Mouse (Mus musculus) adrenal gland, adult 8-10 months (tissue): Measurements from ENCODE around the gene Tef. TPM values are rescaled to one million over a fixed set of nuclear protein-coding genes. Genes with fewer than 3 reads are reported as not detected.

Experiments
- DNase-seq: peaks from one replicate; pipeline ENCODE4 v3.0.0; 2022
- total RNA-seq, 4 experiments: library from RNA; stranded (reverse); gene quantifications; 2 replicates each; pipeline ENCODE4 v1.2.4; 2022

Gene Tef
- total RNA-seq, 4 experiments from 2014 or later = 93.1 to 190 (median 160) TPM

DNA sequence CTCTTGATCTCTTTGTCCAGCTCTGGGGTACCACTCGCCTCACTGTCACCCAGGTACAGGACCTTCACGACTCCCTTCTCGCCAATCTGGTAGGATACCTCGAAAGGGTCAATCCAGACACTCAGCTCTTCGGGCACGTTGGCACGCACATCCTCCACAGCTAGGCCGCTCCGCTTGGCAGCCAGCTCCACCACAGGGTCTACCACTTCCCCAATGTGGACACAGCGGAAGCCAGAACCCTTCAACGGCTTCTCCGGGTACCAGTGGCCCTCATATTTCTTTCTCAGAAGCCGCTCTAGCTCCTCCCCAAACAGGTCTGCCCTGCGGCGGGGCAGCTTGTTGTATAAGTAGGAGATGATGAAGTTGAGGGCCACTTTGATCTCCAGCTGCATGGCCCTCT lies 49.2 kb downstream of the Tef start:
- DNase-seq = no peak

DNA sequence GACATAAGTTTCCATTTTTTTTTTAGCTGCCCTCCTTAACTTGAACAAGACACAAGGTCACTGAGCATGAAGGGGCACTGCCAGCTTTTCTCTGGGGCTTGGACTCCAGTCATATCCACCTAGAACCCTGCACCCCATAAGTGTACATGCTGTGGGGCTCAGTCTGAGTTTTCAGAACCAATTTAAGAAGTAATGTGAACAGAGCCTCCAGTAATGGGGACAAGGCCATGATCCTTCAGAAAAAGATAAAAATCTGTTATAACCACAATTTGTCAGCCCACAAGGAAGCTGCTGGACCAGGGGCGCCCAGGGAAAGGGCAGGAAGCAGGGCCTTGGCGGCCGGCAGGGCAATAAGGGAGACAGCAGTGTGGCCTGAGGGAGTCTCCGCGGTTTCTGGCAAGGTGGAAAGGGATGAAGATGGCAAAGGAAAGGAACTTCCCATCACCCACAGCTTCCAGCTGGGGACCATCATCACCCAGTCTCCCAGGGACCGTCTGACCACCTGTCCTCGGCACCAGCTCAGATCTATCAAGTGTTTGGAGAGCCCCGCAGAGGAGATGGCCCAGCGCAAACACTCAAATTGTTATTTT lies 50.3 kb downstream of the Tef start:
- peak; percentile 65 for DNase-seq

DNA sequence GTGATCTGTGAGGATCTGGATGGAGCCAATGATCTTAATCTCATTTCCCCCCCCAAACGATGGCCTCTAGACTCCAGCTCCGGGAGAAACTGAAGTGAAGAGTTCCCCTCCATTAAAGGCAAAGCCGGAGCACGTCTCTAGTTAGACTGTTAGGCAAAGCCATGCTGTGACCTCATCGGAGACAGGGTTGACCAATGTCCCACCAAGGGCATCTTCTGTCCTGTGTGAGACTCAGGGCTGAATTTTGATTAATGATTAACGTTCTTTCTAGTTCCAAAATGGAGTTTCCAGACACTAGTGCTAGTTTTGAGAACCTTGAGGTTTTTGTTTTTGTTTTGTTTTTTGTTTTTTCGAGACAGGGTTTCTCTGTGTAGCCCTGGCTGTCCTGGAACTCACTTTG lies 50.9 kb downstream of the Tef start:
- peak; percentile 65 for DNase-seq

DNA sequence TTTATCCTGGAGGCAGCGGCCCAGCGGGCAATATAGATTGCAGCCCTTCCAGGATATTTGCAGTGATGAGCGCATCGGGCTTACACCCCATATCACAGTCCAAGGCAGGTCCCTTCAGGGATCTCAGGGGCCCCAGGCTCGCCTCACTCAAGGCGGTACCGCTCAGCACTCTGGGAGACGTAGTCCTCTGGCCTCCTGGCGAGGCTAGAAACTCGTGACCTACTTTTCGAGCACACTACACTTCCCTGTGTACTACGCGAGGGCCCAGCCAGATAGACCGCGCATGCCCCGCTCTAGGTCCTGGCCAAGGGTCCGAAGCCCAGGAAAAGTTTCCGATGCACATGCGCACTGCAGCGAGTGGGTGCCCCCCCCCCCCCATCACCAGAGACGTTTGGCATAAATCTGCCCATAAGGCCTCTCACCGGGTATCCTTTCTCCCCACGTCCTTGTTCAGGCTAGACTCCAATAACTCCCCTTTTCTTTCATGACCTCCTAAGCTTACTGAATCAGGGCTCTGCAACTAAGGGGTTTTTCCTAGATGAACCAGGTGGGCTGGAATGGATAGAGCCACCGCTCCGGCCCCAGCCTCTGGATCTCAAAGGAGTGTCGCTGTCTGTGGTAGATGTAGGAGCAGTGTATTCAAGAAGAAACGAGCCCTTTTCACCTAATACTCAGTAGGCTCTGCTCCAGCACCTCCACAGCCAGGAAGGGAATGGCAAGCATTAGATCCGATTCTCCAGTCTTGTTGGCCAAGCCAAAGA lies 54.0 kb downstream of the Tef start:
- DNase-seq = peak; percentile 89

DNA sequence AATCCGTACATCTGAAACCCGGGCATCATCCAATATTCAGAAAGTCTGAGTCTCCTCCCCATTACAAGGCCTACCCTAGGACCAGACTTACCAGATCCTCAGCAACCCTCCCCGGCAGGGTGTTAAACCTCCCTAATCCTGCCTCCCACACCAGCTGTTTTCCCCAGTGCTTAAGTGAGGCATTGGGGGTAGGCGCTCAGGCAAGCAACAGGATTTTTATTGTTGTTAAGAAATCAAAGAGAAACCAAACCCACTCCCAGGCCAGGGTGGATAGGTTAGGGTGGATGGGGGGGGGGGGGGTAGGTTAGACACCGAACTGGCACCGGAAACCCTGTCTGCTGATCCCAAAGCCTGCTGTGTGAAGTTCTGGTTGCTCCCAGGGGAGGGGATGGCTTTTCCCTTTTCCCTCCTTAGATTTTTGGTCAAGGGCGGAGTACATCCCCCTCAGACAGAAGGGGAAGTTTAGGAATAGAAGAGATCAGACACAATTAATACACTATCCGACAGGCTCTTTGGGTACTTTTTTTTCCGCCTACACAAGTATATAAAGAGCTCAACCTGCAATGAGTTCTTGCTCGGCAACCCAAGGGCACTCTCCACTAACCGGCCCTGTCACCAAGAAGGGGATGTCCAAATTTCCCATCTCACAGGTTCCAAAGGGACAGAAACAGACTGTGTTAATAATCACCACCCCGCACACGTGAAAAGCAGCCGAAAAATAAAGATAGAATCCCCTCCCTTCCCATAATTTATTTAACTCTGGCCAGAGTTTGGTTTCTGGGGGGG lies 54.9 kb downstream of the Tef start:
- no peak for DNase-seq

DNA sequence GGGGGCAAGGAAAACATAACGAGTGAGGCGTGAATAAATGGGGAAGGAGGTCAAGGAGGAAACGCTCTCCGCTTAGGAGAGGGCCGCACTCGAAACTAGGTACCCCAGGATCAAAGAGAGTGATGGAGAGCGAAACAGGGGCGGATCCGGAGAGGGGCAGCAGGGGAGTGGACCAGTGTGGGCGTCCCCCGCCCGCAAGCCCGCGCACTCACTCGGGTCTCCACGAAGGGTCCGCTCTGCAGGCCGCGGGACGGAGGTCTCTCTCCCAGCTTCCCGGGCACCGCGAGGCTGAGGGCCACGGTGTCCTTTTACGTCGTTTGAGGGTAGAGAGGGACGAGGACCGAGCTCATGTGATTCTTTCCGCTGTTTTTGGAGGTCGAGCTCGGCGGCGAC lies 55.5 kb downstream of the Tef start:
- DNase-seq = peak; percentile 54

DNA sequence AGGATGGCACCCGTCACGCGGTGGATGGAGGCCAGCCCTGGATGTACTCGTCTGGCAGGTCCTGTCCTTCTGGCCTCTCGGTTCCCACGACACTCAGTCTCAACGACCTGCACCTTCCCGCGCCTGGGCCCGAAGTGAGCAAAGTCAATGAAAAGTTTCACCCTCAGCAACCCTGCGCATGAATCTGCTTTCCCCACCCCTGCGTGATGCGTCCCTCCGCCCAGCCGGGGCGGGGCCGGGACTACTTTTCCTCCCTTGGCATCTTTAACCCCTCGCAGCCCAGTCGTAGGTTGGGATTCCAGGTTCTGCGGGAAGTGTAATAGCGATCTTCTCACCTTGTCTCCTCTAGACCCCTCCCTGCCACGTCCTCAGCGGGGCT lies 55.9 kb downstream of the Tef start:
- peak; percentile 91 for DNase-seq

DNA sequence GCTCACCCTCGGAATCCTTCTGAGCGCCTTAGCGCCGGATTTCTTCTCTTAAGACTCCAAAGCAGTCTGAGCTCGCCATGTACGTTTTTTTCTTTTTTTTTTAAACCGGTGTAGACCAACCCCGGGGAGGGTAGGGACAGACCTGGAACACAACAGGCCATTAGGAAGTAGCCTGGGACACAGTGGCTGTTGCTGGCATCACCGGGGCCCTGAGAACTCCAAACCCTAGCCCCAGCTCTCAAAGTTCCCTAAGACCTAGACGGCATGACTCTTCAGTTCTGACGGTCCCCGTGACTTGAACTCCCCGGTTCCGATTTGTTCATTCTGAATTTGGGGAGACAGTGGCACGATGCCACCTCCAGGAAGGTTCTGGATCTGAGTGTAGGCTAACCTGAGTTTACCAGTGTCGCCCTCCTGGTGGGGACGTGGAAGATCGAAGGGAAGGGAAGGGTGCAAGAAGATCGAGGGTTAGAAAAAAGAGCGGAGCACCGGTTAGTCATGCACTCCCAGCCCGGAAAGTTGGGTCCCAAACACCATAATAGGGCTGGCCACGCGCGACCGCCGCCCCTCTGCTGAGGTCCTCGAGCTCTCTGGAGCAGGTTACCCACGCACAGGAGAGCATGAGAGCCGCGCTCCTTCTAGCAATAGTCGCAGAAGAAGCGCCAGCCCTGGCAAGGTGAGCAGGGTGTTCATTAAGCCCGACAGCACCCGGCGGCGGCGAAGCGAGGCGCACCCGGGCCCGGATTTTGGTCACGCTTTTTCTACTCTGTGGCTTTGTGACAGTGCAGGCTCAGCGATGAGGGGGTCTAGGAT lies 56.5 kb downstream of the Tef start, which contains the start of gene Tob2:
Gene Tob2 (minus strand): TSS at position 280 of the 813 bp plus-strand sequence.
- peak; percentile 77 for DNase-seq

DNA sequence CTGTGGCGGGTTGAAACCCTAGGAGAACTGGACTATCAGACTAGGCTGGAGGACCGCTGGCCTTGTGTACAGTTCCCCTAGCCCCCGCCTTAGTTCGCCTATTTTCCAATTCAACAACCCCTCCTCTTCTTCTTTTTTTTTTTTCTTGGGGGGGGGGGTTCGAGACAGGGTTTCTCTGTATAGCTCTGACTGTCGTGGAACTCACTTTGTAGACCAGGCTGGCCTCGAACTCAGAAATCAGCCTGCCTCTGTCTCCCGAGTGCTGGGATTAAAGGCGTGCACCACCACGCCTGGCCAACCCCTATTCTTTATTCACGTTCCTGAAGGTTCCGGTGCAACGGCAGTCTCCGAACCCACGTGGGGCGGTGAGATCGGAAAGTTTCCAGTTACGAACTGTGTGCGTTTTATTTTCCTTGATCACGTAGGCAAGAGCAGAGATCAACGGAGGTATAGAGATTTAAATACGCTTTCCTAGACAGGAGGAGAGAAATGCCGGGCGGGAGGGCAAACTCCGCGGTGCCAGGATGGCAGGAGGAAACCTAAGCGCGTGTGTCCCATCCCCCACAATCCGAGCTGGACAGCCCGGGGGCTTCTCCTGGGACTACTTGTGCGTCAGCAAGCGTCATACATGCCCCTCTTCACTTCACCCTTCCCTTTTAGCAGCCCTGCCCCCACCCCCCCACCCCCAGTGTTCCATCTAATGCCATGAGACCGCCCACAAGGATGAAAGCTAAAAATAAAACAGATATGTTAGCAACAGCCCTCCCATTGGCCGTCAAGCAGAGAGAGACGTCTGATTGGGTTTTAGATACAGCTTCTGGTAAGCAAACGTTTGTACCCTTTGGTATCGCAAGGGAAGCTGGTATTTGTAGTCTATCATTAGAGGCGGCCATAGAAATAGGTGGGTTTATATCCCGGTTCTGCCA lies 57.4 kb downstream of the Tef start:
- peak; percentile 86 for DNase-seq

DNA sequence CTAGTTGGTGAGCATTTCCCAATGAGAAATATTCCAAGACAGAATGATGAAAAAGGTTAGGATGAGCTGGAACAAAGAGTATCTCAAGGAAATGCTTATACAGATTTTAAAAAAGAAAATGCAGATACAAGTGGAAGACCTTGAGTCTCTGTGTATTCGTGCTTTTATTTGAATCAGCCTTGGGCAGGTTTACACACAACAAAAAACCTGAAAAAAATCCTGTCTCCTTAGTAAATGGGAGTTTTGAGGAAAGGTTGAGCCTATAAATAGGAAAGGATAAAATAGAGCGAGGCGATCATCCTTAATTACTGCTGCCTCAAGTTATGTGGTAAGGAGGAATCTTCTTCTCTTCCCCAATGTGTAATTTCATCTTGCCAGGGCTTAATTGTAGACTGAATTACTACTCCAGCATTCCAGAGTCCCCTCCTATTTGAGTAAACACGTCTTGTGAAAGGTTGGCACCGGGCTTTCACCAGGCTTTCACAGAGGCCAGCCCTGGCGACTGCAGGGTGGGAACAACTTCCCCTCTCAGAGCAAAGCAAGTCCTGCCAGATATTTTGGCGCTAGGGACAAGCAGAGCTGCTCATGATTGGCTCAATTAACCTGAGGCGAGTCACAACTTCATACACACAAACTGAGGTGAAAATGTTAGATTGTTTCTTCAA lies 58.4 kb downstream of the Tef start:
- DNase-seq = no peak

DNA sequence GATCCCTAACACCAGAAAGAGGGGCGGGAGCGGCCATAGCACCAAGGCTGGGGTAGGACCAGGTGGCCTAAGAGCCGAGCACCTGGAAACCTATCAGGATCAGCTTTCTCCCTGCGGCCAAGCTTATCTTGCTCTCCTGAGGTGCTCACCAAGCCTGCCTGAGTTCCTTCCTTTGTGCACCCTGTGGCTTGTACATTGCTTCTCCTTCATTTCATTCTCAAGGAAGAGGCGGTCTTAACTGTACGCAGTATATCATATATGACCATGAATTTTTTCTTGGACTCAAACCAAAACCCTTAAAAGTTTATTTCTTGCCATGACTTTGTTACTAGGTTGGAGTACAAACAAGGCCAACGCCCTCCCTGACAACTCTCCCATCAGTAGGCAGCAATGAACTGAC lies 62.0 kb downstream of the Tef start:
- no peak for DNase-seq

DNA sequence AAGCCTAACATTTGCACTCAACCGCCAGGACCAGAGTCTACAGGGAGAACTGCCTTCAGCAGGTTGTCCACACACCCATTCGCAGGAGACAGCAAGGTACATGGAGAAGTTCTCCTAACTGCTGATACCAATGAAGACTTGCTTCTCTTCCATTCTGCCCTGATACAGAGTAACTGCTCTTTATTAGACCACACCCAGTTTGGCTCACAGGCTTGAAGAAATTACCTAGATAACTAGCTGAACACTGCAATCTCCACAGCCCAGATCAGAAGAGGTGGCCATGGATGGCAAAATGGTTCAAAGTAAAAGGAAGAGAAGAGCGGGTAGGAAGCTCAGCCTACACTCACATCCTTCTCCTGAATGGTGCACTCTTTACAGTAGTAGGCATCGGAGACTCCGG lies 67.8 kb downstream of the Tef start:
- DNase-seq = no peak

DNA sequence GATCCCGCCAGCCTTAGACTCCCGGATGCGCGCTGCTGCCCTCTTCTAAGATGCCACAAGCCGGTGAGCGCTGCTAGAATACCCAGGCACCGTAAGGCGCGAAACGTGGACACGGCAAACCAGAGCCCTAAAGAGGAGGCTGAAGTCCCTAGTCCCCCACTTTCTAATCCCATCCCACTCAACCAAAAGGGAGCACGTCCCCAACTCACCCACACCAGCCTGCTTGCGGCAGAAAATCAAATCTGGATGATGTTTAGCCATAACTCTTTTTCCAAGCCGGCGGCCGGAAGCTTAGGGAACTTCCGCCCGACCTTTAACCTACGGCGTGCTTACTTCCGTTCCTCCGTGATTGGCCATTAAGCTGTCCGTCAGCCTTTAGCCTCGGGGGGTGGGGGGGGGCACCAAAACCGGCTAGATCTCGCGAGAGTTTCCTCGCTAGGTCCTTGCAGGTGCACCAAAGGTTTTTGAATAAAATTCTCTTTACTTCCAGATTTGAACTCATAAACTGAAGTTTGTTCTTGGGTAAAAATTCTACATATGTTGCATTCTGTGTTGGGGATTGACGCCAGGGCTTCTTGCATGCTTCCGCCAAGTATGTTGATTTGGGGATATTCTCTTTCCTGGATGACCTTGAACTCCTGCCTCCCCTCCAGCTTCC lies 69.5 kb downstream of the Tef start, which contains the start of gene Phf5a:
Gene Phf5a (minus strand): TSS at position 308 of the 658 bp plus-strand sequence.
- peak; percentile 78 for DNase-seq

DNA sequence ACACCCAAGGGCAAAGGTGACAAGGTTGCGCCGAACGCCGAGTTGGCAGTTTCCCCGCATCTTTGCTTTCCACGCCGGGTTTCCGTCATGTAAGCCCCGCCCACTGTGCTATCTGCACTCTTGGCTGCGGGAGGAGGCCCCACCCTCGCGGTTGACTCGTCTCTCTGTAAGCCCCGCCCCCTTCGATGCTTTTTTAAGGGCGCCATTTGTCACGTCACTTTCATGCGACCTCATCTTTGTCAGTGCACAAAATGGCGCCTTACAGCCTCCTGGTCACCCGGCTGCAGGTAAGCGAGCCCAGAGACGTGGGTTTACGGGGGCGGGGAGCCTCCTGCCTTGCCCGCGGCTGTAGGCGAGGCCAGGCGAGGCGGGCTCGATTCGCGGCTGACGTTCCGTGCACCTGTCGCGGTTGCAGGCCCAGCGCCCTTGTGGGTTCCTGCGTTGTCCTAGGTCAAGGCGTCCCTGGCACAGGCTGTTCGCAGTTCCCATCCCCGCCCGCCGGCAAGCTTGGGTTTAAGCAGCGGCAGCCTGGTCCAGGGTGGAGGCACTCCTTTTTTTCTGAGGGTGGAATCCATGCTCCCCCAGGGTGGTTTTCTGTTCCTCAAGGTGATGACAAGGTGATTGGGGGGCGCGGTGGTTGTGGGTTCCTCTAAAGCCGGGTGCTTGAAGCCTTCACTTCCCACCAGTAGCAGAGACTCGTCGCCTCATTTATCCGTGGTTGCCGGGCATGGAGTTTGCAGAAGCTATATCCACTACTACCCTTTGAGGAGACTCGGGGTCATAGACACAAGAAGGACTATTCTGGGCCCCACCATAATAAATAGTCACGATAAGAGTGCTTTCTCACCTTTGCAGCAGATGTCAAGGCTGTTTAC lies 70.3 kb downstream of the Tef start, which contains the start of gene Aco2:
Gene Aco2 (plus strand): TSS at position 48 of the 875 bp plus-strand sequence.
- peak; percentile 99 for DNase-seq

Other genes with a start within 250 kb of the Tef start
- 100 to 1,000 TPM in 1 of 4 experiments, 10 to 100 TPM in 3; 62.2 to 107 (median 76.8) TPM for gene Ep300, start 217.1 kb upstream of the Tef start, total RNA-seq
- gene L3mbtl2, start 138.5 kb upstream of the Tef start, total RNA-seq = 10 to 100 TPM; 23.0 to 28.4 (median 24.5) TPM
- gene Chadl, start 105.1 kb upstream of the Tef start, total RNA-seq = 1 to 10 TPM; 2.2 to 5.7 (median 3.5) TPM
- gene Zc3h7b, start 57.4 kb upstream of the Tef start, total RNA-seq = 100 to 1,000 TPM in 2 of 4 experiments, 10 to 100 TPM in 2; 66.3 to 109 (median 89.1) TPM
- 10 to 100 TPM; 53.4 to 70.2 (median 60.6) TPM for gene Rangap1, start 56.9 kb upstream of the Tef start, total RNA-seq
- 10 to 100 TPM; 63.9 to 97.0 (median 69.1) TPM for gene Tob2, start 56.4 kb downstream of the Tef start, total RNA-seq
- gene Phf5a, start 69.5 kb downstream of the Tef start, total RNA-seq = 10 to 100 TPM; 44.2 to 61.3 (median 51.4) TPM
- 100 to 1,000 TPM; 297 to 630 (median 469) TPM for gene Aco2, start 69.9 kb downstream of the Tef start, total RNA-seq
- 10 to 100 TPM; 27.5 to 39.2 (median 31.5) TPM for gene Polr3h, start 123.8 kb downstream of the Tef start, total RNA-seq
- gene Csdc2, start 134.3 kb downstream of the Tef start, total RNA-seq = 10 to 100 TPM in 2 of 4 experiments, 1 to 10 TPM in 2; 8.6 to 33.7 (median 19.6) TPM
- gene Pmm1, start 158.5 kb downstream of the Tef start, total RNA-seq = 100 to 1,000 TPM in 2 of 4 experiments, 10 to 100 TPM in 2; 71.1 to 132 (median 86.3) TPM
- not detected for gene 1700029P11Rik, start 178.1 kb downstream of the Tef start, total RNA-seq
- gene Xrcc6, start 185.4 kb downstream of the Tef start, total RNA-seq = 10 to 100 TPM; 64.2 to 93.2 (median 75.4) TPM
- 100 to 1,000 TPM in 2 of 4 experiments, 10 to 100 TPM in 2; 50.8 to 137 (median 93.4) TPM for gene Desi1, start 231.4 kb downstream of the Tef start, total RNA-seq
- gene Snu13, start 245.2 kb downstream of the Tef start, total RNA-seq = 10 to 100 TPM; 77.0 to 94.9 (median 88.2) TPM